26 mouse cellular contexts compared by ENCODE assay signal in the genomic region with DNA sequence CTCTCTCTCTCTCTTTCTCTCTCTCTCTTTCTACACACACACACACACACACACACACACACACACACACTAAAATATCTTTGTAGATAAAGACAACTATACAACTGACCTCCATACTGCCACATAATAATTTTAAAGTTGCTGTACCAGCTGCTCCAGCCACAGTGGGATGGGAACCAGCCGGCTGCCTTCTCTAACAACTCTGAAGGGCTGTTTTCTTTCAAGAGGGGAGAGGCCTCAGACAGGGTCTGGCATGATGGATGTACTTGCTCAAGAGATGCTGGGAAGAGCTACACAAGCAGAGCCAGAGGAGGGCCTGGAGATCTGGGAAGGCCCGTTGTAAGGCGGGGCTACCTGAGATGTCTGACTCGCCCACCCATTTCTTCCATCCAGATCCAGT.
DNase-seq lines count a peak whose midpoint lies in the region; ATAC-seq and TF ChIP-seq lines count a peak whose summit lies in the region.
"Had no signal": no experiment of that assay in that cellular context is flagged by ENCODE, and none has a peak within 500 bp of the region (broad histone marks: within the 10 kb centered on the region; RNA-seq: fewer than 3 reads in every experiment).

No protein-coding gene starts in this region.

- H3K4me1 ChIP-seq in heart, adult 2 months (ENCODE audit: control insufficient read depth, insufficient read depth, low read length): no peaks in the 10 kb centered on the region
- H3K4me1 ChIP-seq in lung, embryonic 15.5 days: no peaks in the 10 kb centered on the region
- no peaks in the 10 kb centered on the region for H3K4me1 ChIP-seq in lung, postnatal 0 days (ENCODE audit: insufficient read depth, low read depth, low read length)

- TF ChIP-seq POLR2A in heart, adult 2 months (IDR thresholded peaks at IDR 0.05; ENCODE audit: insufficient read depth, low read depth, low read length): no peak

- ATAC-seq in lung, embryonic 15.5 days (ENCODE audit: borderline replicate concordance, extremely low read depth, low FRiP score, low TSS enrichment): peak; percentile 56; the same call in 1 of the 2 replicates
- ATAC-seq in lung, postnatal 0 days: no peak
- ATAC-seq: activated CD4-positive, CD25-positive, alpha-beta regulatory T cell, adult 4 months; CD4-positive, CD25-positive, alpha-beta regulatory T cell, adult 4 months; forebrain, embryonic 14.5 days; forebrain, postnatal 0 days; inflammation-experienced regulatory T-cells, adult 6 months had no signal

- H3K27ac ChIP-seq in heart, adult 2 months: no peak overlapping the region
- no peak overlapping the region for H3K27ac ChIP-seq in lung, embryonic 15.5 days
- H3K27ac ChIP-seq in lung, postnatal 0 days (ENCODE audit: low read length): no peak overlapping the region
- H3K27ac ChIP-seq: embryonic facial prominence, embryonic 15.5 days; gastrocnemius, adult 2 months; heart, embryonic 10.5 days; heart, embryonic 13.5 days; hindbrain, embryonic 14.5 days; hindbrain, postnatal 0 days had no signal

- TF ChIP-seq EP300 in heart, adult 2 months (IDR thresholded peaks at IDR 0.05; ENCODE audit: insufficient read depth, low read depth, low read length): no peak
- no peak for TF ChIP-seq EP300 in lung, postnatal 0 days (IDR thresholded peaks at IDR 0.05)

- 79% methylated on average over 4 of the region's 4 CpGs for WGBS in heart, adult 2 months
- WGBS in lung, embryonic 15.5 days: 16% methylated on average over 4 of the region's 4 CpGs
- 40% methylated on average over 4 of the region's 4 CpGs for WGBS in lung, postnatal 0 days

- no peaks in the 10 kb centered on the region for H3K36me3 ChIP-seq in heart, adult 2 months (ENCODE audit: control insufficient read depth, insufficient read depth, low read length)
- H3K36me3 ChIP-seq in lung, embryonic 15.5 days: no peaks in the 10 kb centered on the region
- no peaks in the 10 kb centered on the region for H3K36me3 ChIP-seq in lung, postnatal 0 days (ENCODE audit: insufficient read depth, low read length)
- H3K36me3 ChIP-seq: embryonic facial prominence, embryonic 15.5 days; heart, embryonic 10.5 days; heart, embryonic 13.5 days had no signal

- no peak overlapping the region for H3K9ac ChIP-seq in heart, adult 2 months (ENCODE audit: low read depth, low read length)
- H3K9ac ChIP-seq in lung, embryonic 15.5 days: no peak overlapping the region
- H3K9ac ChIP-seq in lung, postnatal 0 days (replicated peaks; ENCODE audit: low read depth): no peak overlapping the region
- H3K9ac ChIP-seq: embryonic facial prominence, embryonic 15.5 days; forebrain, postnatal 0 days; heart, embryonic 13.5 days; hindbrain, embryonic 14.5 days had no signal

- H3K79me2 ChIP-seq in heart, adult 2 months (replicated peaks; ENCODE audit: control insufficient read depth, insufficient read depth, low read length): no peaks in the 10 kb centered on the region

- intact Hi-C loops in heart, adult 2 months (cut with DNase I): no loop called here

- H3K27me3 ChIP-seq in heart, adult 2 months (ENCODE audit: control insufficient read depth, insufficient read depth, low read length): no peaks in the 10 kb centered on the region
- H3K27me3 ChIP-seq in lung, embryonic 15.5 days: no peaks in the 10 kb centered on the region
- H3K27me3 ChIP-seq in lung, postnatal 0 days (replicated peaks; ENCODE audit: insufficient read depth, low read length): no peaks in the 10 kb centered on the region
- H3K27me3 ChIP-seq: embryonic facial prominence, embryonic 15.5 days had no signal

- H3K4me3 ChIP-seq in heart, adult 2 months: no peak overlapping the region
- no peak overlapping the region for H3K4me3 ChIP-seq in lung, embryonic 15.5 days
- no peak overlapping the region for H3K4me3 ChIP-seq in lung, postnatal 0 days (ENCODE audit: low read depth, low read length)
- H3K4me3 ChIP-seq: embryonic facial prominence, embryonic 15.5 days; gastrocnemius, adult 2 months; heart, embryonic 10.5 days; heart, embryonic 13.5 days had no signal

- H3K9me3 ChIP-seq in lung, embryonic 15.5 days: no peaks in the 10 kb centered on the region
- H3K9me3 ChIP-seq in lung, postnatal 0 days (ENCODE audit: low read length): no peaks in the 10 kb centered on the region
- H3K9me3 ChIP-seq: embryonic facial prominence, embryonic 15.5 days; heart, embryonic 10.5 days; heart, embryonic 13.5 days had no signal

- DNase-seq in heart, adult 11 months: peak; percentile 74
- no peak for DNase-seq in heart, adult 2 months
- DNase-seq in lung, postnatal 0 days (ENCODE audit: low spot score): no peak
- peak; percentile 11 for DNase-seq in NIH3T3 (ENCODE audit: low read depth)
- peak; percentile 29 for DNase-seq in yolk sac, embryonic 10.5 days (ENCODE audit: low spot score)
- DNase-seq: adrenal gland, postnatal 10 days; adrenal gland, postnatal 36 days; cerebellum, adult 18-20 months; cerebellum, adult 9-10 months; cerebellum, postnatal 14 days; forebrain, postnatal 0 days; gastrocnemius, adult 2 months; gastrocnemius, postnatal 14 days; heart, adult 18-20 months; heart, postnatal 14 days; heart, postnatal 4 days had no signal

- no peak overlapping the region for H3K4me2 ChIP-seq in lung, embryonic 15.5 days
- H3K4me2 ChIP-seq in lung, postnatal 0 days (replicated peaks; ENCODE audit: low read depth, low read length): no peak overlapping the region
- H3K4me2 ChIP-seq: embryonic facial prominence, embryonic 15.5 days; heart, embryonic 13.5 days; hindbrain, embryonic 14.5 days had no signal

- no peak for TF ChIP-seq CTCF in heart, adult 2 months (IDR thresholded peaks at IDR 0.05)
- TF ChIP-seq CTCF in lung, postnatal 0 days (IDR thresholded peaks at IDR 0.05): no peak

Comparison
In these comparisons a context has a peak if more than half of its experiments do, and no peak if none do; other contexts are left out.
1. DNase-seq: peak in heart, adult 11 months (single experiment), NIH3T3 (single experiment) and yolk sac, embryonic 10.5 days (single experiment); none in heart, adult 2 months (0 of 2) and lung, postnatal 0 days (single experiment).